Mouse (Mus musculus): ENCODE measurements at regions not wholly inside any gene's neighbourhood (a gene's known extent, or its start where the extent isn't known, plus 50 kb on each side); places are given as distances from the start of the nearest gene placed in this dataset.

GRCm38 (mm10) chr14:75399678-75400077 is 56.1 kb upstream of the Siah3 start:
- H3K4me3 ChIP-seq (ENCODE audit: control insufficient read depth in 1 of 2, insufficient read depth in 1 of 2, low read depth in 2 of 2, low read length in 2 of 2): no peak overlapping the region
- no peaks in the 10 kb centered on the region for H3K27me3 ChIP-seq (ENCODE audit: control insufficient read depth in 1 of 2, insufficient read depth in 2 of 2, low read length in 2 of 2)
- no peaks in the 10 kb centered on the region for H3K79me2 ChIP-seq (ENCODE audit: control insufficient read depth, insufficient read depth, low read length, poor library complexity)
- H3K27ac ChIP-seq (ENCODE audit: control insufficient read depth, low read depth, low read length): no peak overlapping the region
- peaks cover 0 to 2% of the 10 kb centered on the region in 2 experiments; a peak in 1 of 4 replicates for H3K36me3 ChIP-seq (ENCODE audit: control insufficient read depth in 1 of 2, insufficient read depth in 2 of 2, low read length in 2 of 2)
- H3K9ac ChIP-seq (ENCODE audit: control insufficient read depth, low read depth, low read length, poor library complexity, severe bottlenecking): no peak overlapping the region
- TF ChIP-seq ZNF384 (IDR thresholded peaks at IDR 0.05; ENCODE audit: low read depth, low read length) (no peak), ELF1 (IDR thresholded peaks at IDR 0.05; ENCODE audit: low read depth, low read length) (no peak), GATA1 (IDR thresholded peaks at IDR 0.05; ENCODE audit: low read depth, low read length) (no peak), POLR2AphosphoS2 (IDR thresholded peaks at IDR 0.05; ENCODE audit: low read length) (no peak), USF2 (IDR thresholded peaks at IDR 0.05; ENCODE audit: borderline replicate concordance in 1 of 2, insufficient read depth in 1 of 2, low read depth in 1 of 2, low read length in 2 of 2) (no peak), POLR2A (IDR thresholded peaks at IDR 0.05; ENCODE audit: control insufficient read depth in 1 of 2, insufficient read depth in 1 of 2, low read depth in 1 of 2, low read length in 2 of 2, poor library complexity in 1 of 2) (no peak), E2F4 (IDR thresholded peaks at IDR 0.05; ENCODE audit: borderline replicate concordance, low read depth, low read length) (no peak), MEF2A (IDR thresholded peaks at IDR 0.05; ENCODE audit: extremely low read depth, insufficient replicate concordance, low read depth, low read length, poor library complexity, severe bottlenecking) (no peak), ZKSCAN1 (IDR thresholded peaks at IDR 0.05; ENCODE audit: low read depth, low read length) (no peak), CTCF (IDR thresholded peaks at IDR 0.05 in 2 of 3, conservative IDR thresholded peaks at IDR 0.05 in 1 of 3; ENCODE audit: control insufficient read depth in 1 of 3, insufficient read depth in 1 of 3, low read depth in 2 of 3, low read length in 3 of 3, poor library complexity in 1 of 3, severe bottlenecking in 1 of 3) (no peak)
- peaks cover 0 to 6% of the 10 kb centered on the region in 2 experiments; a peak in 1 of 4 replicates for H3K4me1 ChIP-seq (ENCODE audit: control insufficient read depth in 1 of 2, insufficient read depth in 2 of 2, low read length in 2 of 2)
- no peaks in the 10 kb centered on the region for H3K9me3 ChIP-seq (replicated peaks; ENCODE audit: insufficient read depth, low read length)
- DNase-seq (ENCODE audit: low read depth, low spot score): peak; percentile 12

- H3K27ac ChIP-seq (ENCODE audit: control insufficient read depth, low read depth, low read length): no peak overlapping the region
- no peak overlapping the region for H3K4me3 ChIP-seq (ENCODE audit: control insufficient read depth in 1 of 2, insufficient read depth in 1 of 2, low read depth in 2 of 2, low read length in 2 of 2)
- H3K9ac ChIP-seq (ENCODE audit: control insufficient read depth, low read depth, low read length, poor library complexity, severe bottlenecking): no peak overlapping the region
- H3K9me3 ChIP-seq (replicated peaks; ENCODE audit: insufficient read depth, low read length): no peaks in the 10 kb centered on the region
- TF ChIP-seq POLR2AphosphoS2 (IDR thresholded peaks at IDR 0.05; ENCODE audit: low read length) (no peak), HCFC1 (IDR thresholded peaks at IDR 0.05; ENCODE audit: low read depth, low read length) (no peak), USF1 (IDR thresholded peaks at IDR 0.05; ENCODE audit: low read depth, low read length) (no peak), CTCF (IDR thresholded peaks at IDR 0.05 in 2 of 3, conservative IDR thresholded peaks at IDR 0.05 in 1 of 3; ENCODE audit: control insufficient read depth in 1 of 3, insufficient read depth in 1 of 3, low read depth in 2 of 3, low read length in 3 of 3, poor library complexity in 1 of 3, severe bottlenecking in 1 of 3) (no peak), CHD2 (IDR thresholded peaks at IDR 0.05; ENCODE audit: low read length) (no peak), POLR2AphosphoS5 (IDR thresholded peaks at IDR 0.05; ENCODE audit: borderline replicate concordance, low read depth, low read length) (no peak), EP300 (IDR thresholded peaks at IDR 0.05; ENCODE audit: low read depth in 1 of 2, low read length in 2 of 2) (no peak), MAFK (IDR thresholded peaks at IDR 0.05; ENCODE audit: borderline replicate concordance, low read depth, low read length) (no peak), SIN3A (IDR thresholded peaks at IDR 0.05; ENCODE audit: low read length) (no peak), MAX (IDR thresholded peaks at IDR 0.05; ENCODE audit: low read length) (no peak), SMC3 (IDR thresholded peaks at IDR 0.05; ENCODE audit: low read depth, low read length) (no peak), GATA1 (IDR thresholded peaks at IDR 0.05; ENCODE audit: low read depth, low read length) (no peak), CHD1 (IDR thresholded peaks at IDR 0.05; ENCODE audit: low read depth, low read length) (no peak)
- DNase-seq (ENCODE audit: low read depth, low spot score): no peak
- peaks cover 0 to 4% of the 10 kb centered on the region in 2 experiments; a peak in 1 of 4 replicates for H3K27me3 ChIP-seq (ENCODE audit: control insufficient read depth in 1 of 2, insufficient read depth in 2 of 2, low read length in 2 of 2)
- H3K79me2 ChIP-seq (ENCODE audit: control insufficient read depth, insufficient read depth, low read length, poor library complexity): no peaks in the 10 kb centered on the region
- H3K36me3 ChIP-seq (ENCODE audit: control insufficient read depth in 1 of 2, insufficient read depth in 2 of 2, low read length in 2 of 2): no peaks in the 10 kb centered on the region
- no peaks in the 10 kb centered on the region for H3K4me1 ChIP-seq (ENCODE audit: control insufficient read depth in 1 of 2, insufficient read depth in 2 of 2, low read length in 2 of 2)
Observed at GRCm38 (mm10) chr14:75402483-75403103, 53.2 kb upstream of the Siah3 start.

Data from MEL (cell line).